Mouse (Mus musculus): ENCODE data around the gene Hoxa2. TPM values are rescaled to one million over a fixed set of nuclear protein-coding genes. Genes with fewer than 3 reads are reported as not detected.
A peak's percentile ranks its signal among the peaks of the same experiment; 100 is the strongest.

Hoxa2 gene
- polyA plus RNA-seq, 1 experiment from 2014 or later: 1.2 TPM

GRCm38 (mm10) chr6:52162093-52162380 lies 2.6 kb downstream of the Hoxa2 start:
- H3K4me2 ChIP-seq: peak overlapping the region; percentile 21; the same call in 1 of the 2 replicates
- H3K27ac ChIP-seq: no peak overlapping the region
- no peaks in the 10 kb centered on the region for H3K9me3 ChIP-seq (replicated peaks)
- no peaks in the 10 kb centered on the region for H3K36me3 ChIP-seq
- 26% methylated on average over 1 of the region's 1 CpGs for WGBS
- ATAC-seq (replicated peaks; ENCODE audit: insufficient number of reproducible peaks, insufficient read depth, low FRiP score, low read depth): no peak
- H3K4me1 ChIP-seq (replicated peaks): peaks cover 26% of the 10 kb centered on the region
- H3K4me3 ChIP-seq: no peak overlapping the region
- H3K9ac ChIP-seq: no peak overlapping the region
- peaks cover 98% of the 10 kb centered on the region for H3K27me3 ChIP-seq

- Histone ChIP-seq H3K27me3 (peaks cover 98% of the 10 kb centered on the region), H3K36me3 (no peaks in the 10 kb centered on the region), H3K9ac (no peak overlapping the region), H3K4me1 (replicated peaks) (peaks cover 28% of the 10 kb centered on the region), H3K9me3 (replicated peaks) (no peaks in the 10 kb centered on the region), H3K4me2 (peak overlapping the region; percentile 97), H3K4me3 (peak overlapping the region; percentile 75; the same call in 1 of the 2 replicates), H3K27ac (peak overlapping the region; percentile 79; the same call in 1 of the 2 replicates)
- WGBS: 25% methylated on average over 8 of the region's 8 CpGs
- no peak for ATAC-seq (replicated peaks; ENCODE audit: insufficient number of reproducible peaks, insufficient read depth, low FRiP score, low read depth)
Measured at GRCm38 (mm10) chr6:52161336-52162092, 3.1 kb downstream of the Hoxa2 start.

GRCm38 (mm10) chr6:52160511-52161335 lies 3.9 kb downstream of the Hoxa2 start:
- Histone ChIP-seq H3K9ac (no peak overlapping the region), H3K27me3 (peaks cover 98% of the 10 kb centered on the region), H3K4me2 (peak overlapping the region; percentile 97), H3K4me3 (peak overlapping the region; percentile 75), H3K9me3 (replicated peaks) (no peaks in the 10 kb centered on the region), H3K4me1 (replicated peaks) (peaks cover 28% of the 10 kb centered on the region), H3K27ac (peak overlapping the region; percentile 79), H3K36me3 (no peaks in the 10 kb centered on the region)
- no peak for ATAC-seq (replicated peaks; ENCODE audit: insufficient number of reproducible peaks, insufficient read depth, low FRiP score, low read depth)
- 10% methylated on average over 30 of the region's 30 CpGs for WGBS

GRCm38 (mm10) chr6:52159979-52160378 lies 4.7 kb downstream of the Hoxa2 start:
- ATAC-seq (replicated peaks; ENCODE audit: insufficient number of reproducible peaks, insufficient read depth, low FRiP score, low read depth): no peak
- peak overlapping the region; percentile 97 for H3K4me2 ChIP-seq
- no peaks in the 10 kb centered on the region for H3K9me3 ChIP-seq (replicated peaks)
- peak overlapping the region; percentile 75 for H3K4me3 ChIP-seq
- H3K36me3 ChIP-seq: no peaks in the 10 kb centered on the region
- WGBS: 10% methylated on average over 9 of the region's 9 CpGs
- no peak overlapping the region for H3K9ac ChIP-seq
- H3K27me3 ChIP-seq: peaks cover 99% of the 10 kb centered on the region
- H3K27ac ChIP-seq: peak overlapping the region; percentile 79
- peaks cover 28% of the 10 kb centered on the region for H3K4me1 ChIP-seq (replicated peaks)

GRCm38 (mm10) chr6:52159164-52159761 lies 5.4 kb downstream of the Hoxa2 start:
- H3K27me3 ChIP-seq: peaks cover 99% of the 10 kb centered on the region
- H3K4me2 ChIP-seq: peak overlapping the region; percentile 97
- peaks cover 24% of the 10 kb centered on the region for H3K4me1 ChIP-seq (replicated peaks)
- no peaks in the 10 kb centered on the region for H3K9me3 ChIP-seq (replicated peaks)
- H3K9ac ChIP-seq: peak overlapping the region; percentile 58; the same call in 1 of the 2 replicates
- 12% methylated on average over 12 of the region's 12 CpGs for whole genome bisulfite sequencing
- peak; percentile 50; the same call in 1 of the 2 replicates for ATAC-seq (replicated peaks; ENCODE audit: insufficient number of reproducible peaks, insufficient read depth, low FRiP score, low read depth)
- no peaks in the 10 kb centered on the region for H3K36me3 ChIP-seq
- H3K27ac ChIP-seq: peak overlapping the region; percentile 79
- peak overlapping the region; percentile 75 for H3K4me3 ChIP-seq

GRCm38 (mm10) chr6:52158276-52159051 lies 6.2 kb downstream of the Hoxa2 start, which contains the start of gene Hoxa1:
Hoxa1 (minus strand) TSS chr6:52158317.
- ATAC-seq (replicated peaks; ENCODE audit: insufficient number of reproducible peaks, insufficient read depth, low FRiP score, low read depth): peak; percentile 81
- WGBS: under 1% methylated on average over 53 of the region's 55 CpGs
- Histone ChIP-seq H3K4me1 (replicated peaks) (peaks cover 21% of the 10 kb centered on the region), H3K9me3 (replicated peaks) (no peaks in the 10 kb centered on the region), H3K27me3 (peaks cover 99% of the 10 kb centered on the region), H3K27ac (peak within 1 kb of the TSS; percentile 79), H3K9ac (peak within 1 kb of the TSS; percentile 58), H3K4me2 (peak within 1 kb of the TSS; percentile 97), H3K4me3 (peak within 1 kb of the TSS; percentile 75), H3K36me3 (no peaks in the 10 kb centered on the region)

GRCm38 (mm10) chr6:52157466-52158275 lies 7.0 kb downstream of the Hoxa2 start:
- peaks cover 19% of the 10 kb centered on the region for H3K4me1 ChIP-seq (replicated peaks)
- H3K9ac ChIP-seq: peak overlapping the region; percentile 16; the same call in 1 of the 2 replicates
- H3K4me3 ChIP-seq: peak overlapping the region; percentile 75
- no peaks in the 10 kb centered on the region for H3K9me3 ChIP-seq (replicated peaks)
- WGBS: 1% methylated on average over 32 of the region's 32 CpGs
- H3K27ac ChIP-seq: no peak overlapping the region
- peaks cover 99% of the 10 kb centered on the region for H3K27me3 ChIP-seq
- ATAC-seq (replicated peaks; ENCODE audit: insufficient number of reproducible peaks, insufficient read depth, low FRiP score, low read depth): no peak; the same call in 1 of the 2 replicates
- H3K4me2 ChIP-seq: peak overlapping the region; percentile 97
- no peaks in the 10 kb centered on the region for H3K36me3 ChIP-seq

GRCm38 (mm10) chr6:52156551-52157200 lies 8.0 kb downstream of the Hoxa2 start:
- Histone ChIP-seq H3K4me1 (replicated peaks) (peaks cover 19% of the 10 kb centered on the region), H3K4me2 (peak overlapping the region; percentile 97; the same call in 1 of the 2 replicates), H3K4me3 (peak overlapping the region; percentile 75; the same call in 1 of the 2 replicates), H3K27ac (no peak overlapping the region), H3K9me3 (replicated peaks) (no peaks in the 10 kb centered on the region), H3K27me3 (peaks cover 99% of the 10 kb centered on the region), H3K9ac (no peak overlapping the region), H3K36me3 (no peaks in the 10 kb centered on the region)
- 5% methylated on average over 20 of the region's 20 CpGs for WGBS
- no peak for ATAC-seq (replicated peaks; ENCODE audit: insufficient number of reproducible peaks, insufficient read depth, low FRiP score, low read depth)

GRCm38 (mm10) chr6:52155471-52155870 lies 9.2 kb downstream of the Hoxa2 start:
- H3K36me3 ChIP-seq: no peaks in the 10 kb centered on the region
- no peak overlapping the region for H3K4me3 ChIP-seq
- 56% methylated on average over 3 of the region's 3 CpGs for WGBS
- H3K4me2 ChIP-seq: no peak overlapping the region
- H3K9ac ChIP-seq: no peak overlapping the region
- no peak overlapping the region for H3K27ac ChIP-seq
- H3K9me3 ChIP-seq (replicated peaks): no peaks in the 10 kb centered on the region
- ATAC-seq (replicated peaks; ENCODE audit: insufficient number of reproducible peaks, insufficient read depth, low FRiP score, low read depth): no peak
- peaks cover 99% of the 10 kb centered on the region for H3K27me3 ChIP-seq
- peaks cover 19% of the 10 kb centered on the region for H3K4me1 ChIP-seq (replicated peaks)

GRCm38 (mm10) chr6:52154044-52154443 lies 10.6 kb downstream of the Hoxa2 start:
- H3K27me3 ChIP-seq: peaks cover 98% of the 10 kb centered on the region

More at GRCm38 (mm10) chr6:52154044-52154443, 10.6 kb downstream of the Hoxa2 start:
- H3K4me1 ChIP-seq (replicated peaks): peaks cover 16% of the 10 kb centered on the region
- no peaks in the 10 kb centered on the region for H3K9me3 ChIP-seq (replicated peaks)
- no peak for ATAC-seq (replicated peaks; ENCODE audit: insufficient number of reproducible peaks, insufficient read depth, low FRiP score, low read depth)
- WGBS: 40% methylated on average over 5 of the region's 5 CpGs
- no peak overlapping the region for H3K4me3 ChIP-seq
- H3K9ac ChIP-seq: no peak overlapping the region
- H3K4me2 ChIP-seq: no peak overlapping the region
- no peaks in the 10 kb centered on the region for H3K36me3 ChIP-seq
- no peak overlapping the region for H3K27ac ChIP-seq
